Mouse (Mus musculus) gastrocnemius, postnatal 10 days (tissue): Measurements from ENCODE around the gene Srd5a1. TPM values are rescaled to one million over a fixed set of nuclear protein-coding genes. Genes with fewer than 3 reads are reported as not detected.
"Not testable (repeated sequence)": the region's sequence is repeated elsewhere in the genome, so short reads cannot be mapped to it uniquely, and the experiment has no call there.

Source experiments
- DNase-seq: peaks from one replicate; pipeline ENCODE4 v3.0.0; 2021; ENCODE audit warnings: mixed read lengths
- total RNA-seq, 2 experiments: library from RNA; stranded (reverse); gene quantifications; 2 replicates each; pipeline ENCODE4 v1.2.3; 2021

The Srd5a1 gene
- total RNA-seq, 2 experiments from 2014 or later: 2.7 to 3.3 TPM

GRCm38 (mm10) chr13:69572594-69572993, 38.6 kb downstream of the Srd5a1 start:
- DNase-seq: no peak

DNA sequence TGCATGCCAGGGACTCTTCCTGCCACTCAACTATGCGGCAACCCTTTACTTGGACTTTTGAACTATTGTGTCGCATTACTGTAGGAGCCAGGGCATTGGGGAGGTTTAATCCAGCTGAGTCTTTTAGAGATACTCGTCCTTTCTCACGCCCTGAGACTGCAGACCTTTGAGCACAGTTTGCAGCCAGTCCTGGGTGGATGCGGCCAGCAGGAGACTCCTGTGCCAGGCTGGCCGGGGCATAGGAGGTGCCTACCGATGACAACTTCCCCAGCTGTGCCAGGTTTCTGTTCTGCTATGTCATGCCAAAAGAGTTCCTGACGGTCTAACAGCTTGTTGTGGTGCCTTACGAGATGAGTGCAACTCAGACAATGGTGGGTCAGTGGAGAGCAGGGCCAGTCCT, 42.0 kb downstream of the Srd5a1 start:
- DNase-seq: no peak

- DNase-seq: not testable (repeated sequence)
Observed at GRCm38 (mm10) chr13:69565401-69565800, 45.8 kb downstream of the Srd5a1 start.

DNA sequence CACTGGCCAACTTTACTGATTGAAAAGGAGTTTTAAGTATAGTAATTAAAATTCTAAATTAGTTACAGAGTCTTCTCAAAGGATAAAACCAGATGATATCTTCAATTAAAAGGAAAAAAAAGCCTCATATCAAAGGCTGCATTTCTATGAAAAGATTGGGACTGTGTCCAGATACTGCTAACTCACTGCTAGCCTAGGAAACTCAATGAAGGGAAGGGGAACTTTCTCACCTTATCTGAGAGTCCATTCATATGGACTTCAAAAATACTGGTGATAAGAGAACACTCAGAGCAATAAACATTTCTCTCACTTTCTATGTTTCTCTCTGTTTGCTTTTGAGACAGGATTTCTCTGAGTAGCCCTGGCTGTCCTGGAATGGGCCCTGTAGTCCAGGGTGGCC, 46.7 kb downstream of the Srd5a1 start:
- DNase-seq: no peak

DNA sequence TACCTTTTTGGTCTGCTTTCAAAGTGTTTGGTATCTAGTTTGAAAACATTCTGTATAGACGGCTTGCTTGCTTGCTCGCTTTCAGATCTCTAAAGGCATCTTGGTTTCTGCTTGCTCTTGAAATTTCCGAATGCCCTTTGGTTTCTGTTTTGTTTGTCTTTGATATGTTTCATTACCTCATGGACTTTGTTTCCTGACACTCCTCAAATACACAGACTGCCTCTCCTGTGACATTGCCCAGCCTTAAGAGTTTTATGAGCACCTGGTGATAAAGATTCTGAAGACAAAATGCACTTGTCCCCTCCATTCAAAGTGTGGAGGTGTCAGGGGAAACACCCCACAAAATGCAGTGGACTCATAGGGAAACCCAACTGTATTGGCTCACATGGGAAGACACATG, 47.3 kb downstream of the Srd5a1 start:
- DNase-seq: no peak

DNA sequence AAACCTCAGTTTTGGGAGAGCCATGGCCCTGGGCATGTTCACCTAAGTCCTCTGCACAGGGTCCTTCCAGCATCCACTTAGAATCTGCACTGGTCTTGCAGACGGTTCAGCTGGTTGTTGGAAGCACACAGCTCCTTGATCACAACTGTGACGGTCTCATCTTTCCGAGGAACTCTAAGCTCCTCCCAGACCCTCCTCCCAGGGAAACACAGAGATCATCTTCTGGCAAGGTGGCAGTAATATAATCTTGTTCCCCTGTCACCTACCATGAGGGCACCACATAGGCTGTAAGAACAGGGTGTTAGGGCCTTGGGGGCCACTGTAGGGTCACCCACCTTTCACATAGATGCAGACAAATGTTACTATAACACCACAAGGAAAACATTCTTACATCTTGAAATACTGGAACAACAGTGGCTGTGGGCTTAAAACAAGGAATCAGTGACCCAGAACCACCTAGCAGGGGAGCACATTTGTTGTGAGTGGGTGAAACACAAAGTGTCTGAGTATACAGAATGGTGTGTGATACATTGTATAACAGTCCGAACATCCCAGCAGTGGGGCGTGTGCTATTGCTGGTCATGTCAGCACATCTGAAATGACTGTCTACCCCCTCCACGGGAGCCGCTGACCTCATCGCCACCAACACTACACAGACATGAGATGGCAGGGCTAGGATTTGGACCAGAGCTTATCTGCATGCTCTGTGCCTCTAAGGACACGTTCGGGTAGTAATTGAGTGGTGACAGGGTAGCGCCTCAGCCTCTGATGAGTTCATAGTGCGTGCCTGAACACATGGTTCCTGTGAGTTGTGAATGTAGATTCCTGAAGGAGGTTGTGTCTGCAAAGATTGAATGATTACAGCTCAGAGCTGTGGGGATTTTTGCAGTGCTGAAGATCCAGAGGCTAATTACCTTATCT, 48.3 kb downstream of the Srd5a1 start:
- no peak for DNase-seq

DNA sequence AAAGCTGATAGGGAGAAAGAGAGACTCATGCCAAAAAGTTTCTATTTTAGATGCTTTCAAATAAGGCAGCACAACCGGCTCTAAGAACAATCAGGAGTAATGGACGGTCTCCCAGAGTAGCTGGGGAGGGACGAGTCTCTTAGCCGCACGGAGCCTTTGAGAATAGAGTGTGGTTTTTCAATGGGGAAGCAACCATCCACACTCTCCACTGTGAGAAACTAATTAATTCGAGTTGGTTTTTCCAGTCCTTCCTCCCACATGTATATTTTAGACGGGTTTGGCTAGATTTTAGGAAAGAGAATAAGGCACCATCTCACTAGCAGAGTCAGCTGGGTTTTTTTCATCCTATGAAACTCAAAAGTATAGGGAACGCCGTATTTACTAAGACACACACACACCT, 49.2 kb downstream of the Srd5a1 start:
- DNase-seq: no peak

DNA sequence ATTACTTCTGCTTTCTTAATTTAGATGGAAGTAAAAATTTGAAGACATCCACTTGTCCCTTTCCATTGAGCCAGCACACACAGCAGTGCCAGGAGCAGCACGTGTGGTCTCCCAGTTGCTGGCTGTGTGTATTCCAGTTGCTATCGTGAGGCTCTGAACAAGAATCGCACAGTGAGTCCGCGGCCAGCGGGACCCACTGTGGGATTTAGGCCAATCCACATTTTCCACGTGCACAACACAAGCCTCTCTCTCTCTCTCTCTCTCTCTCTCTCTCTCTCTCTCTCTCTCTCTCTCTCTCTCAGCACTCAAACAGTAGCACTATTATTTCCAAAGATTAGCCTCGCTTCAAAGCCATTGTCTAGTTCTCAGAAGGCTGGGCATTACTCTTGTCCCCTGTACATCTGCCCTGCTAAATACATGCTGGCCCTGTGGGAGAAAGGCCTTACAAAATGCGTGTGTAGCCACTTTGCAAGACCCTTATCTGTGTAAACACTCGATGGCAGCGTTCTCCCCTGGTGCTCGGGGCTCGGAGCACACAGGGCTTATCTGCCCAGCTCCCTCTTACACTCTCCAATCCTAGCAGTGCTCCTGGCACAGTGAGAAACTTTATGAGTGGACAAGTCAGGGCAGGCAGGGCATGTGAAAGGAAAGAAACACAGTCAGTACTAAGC, 51.8 kb downstream of the Srd5a1 start:
- DNase-seq: no peak

GRCm38 (mm10) chr13:69558098-69558660, 53.1 kb downstream of the Srd5a1 start:
- DNase-seq: no peak

GRCm38 (mm10) chr13:69556728-69557127, 54.5 kb downstream of the Srd5a1 start:
- no peak for DNase-seq

- DNase-seq: no peak
Observed at GRCm38 (mm10) chr13:69555957-69556482, 55.2 kb downstream of the Srd5a1 start.

GRCm38 (mm10) chr13:69555045-69555444, 56.2 kb downstream of the Srd5a1 start:
- no peak for DNase-seq

DNA sequence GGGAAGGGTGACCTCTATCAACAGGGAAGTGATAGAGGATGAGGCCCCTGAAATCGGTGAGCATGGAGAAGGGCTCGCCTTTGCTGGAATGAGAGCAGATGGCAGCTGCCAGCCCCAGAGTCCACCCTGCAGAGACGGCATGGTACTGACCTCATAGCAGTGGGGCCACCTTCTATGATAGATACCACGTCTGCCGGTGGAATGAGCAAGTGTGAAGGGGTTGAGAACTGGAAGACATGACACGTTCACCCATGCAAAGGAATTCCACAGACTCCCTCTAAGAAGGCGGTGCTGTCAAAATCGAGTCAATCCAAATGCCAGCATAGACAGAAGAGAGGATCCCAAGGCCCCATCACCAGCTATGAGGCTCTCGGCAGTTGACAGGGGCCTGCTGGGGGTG, 57.0 kb downstream of the Srd5a1 start:
- DNase-seq: no peak

DNA sequence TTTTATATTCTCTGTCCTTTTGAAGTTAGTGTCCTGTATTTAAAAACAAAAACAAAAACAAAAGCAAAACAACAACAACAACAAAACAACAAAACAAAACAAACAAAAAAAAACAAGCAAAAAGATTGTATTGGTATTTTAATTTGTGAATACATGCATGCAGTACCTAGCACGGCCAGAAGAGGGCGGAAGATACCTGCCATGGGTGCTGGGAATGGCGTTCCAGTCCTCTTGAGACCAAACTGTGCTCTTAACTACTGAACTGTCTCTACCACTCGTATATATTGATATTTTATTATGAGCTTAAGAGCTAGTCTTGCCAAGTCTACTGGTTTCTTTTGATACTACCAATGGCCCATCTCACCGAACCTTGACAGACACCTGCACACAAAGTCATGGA, 58.2 kb downstream of the Srd5a1 start:
- DNase-seq: peak; percentile 50

DNA sequence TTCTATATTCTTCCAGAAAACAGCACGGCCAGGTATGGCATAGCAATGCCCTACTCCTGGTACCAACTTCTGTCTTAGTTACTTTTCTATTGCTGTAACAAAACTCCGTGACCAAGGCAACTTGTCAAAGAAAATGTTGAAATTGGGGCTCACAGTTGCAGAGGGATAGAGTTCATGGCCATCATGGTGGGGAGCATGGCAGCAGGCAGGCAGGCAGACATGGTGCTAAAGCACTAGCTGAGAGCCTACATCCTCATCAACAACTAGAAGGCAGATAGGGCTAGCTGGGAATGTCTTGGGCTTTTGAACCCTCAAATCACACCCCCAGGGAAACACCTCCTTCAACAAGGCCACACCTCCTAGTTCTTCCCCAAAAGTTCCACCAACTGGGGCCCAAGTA, 60.4 kb downstream of the Srd5a1 start:
- no peak for DNase-seq

DNA sequence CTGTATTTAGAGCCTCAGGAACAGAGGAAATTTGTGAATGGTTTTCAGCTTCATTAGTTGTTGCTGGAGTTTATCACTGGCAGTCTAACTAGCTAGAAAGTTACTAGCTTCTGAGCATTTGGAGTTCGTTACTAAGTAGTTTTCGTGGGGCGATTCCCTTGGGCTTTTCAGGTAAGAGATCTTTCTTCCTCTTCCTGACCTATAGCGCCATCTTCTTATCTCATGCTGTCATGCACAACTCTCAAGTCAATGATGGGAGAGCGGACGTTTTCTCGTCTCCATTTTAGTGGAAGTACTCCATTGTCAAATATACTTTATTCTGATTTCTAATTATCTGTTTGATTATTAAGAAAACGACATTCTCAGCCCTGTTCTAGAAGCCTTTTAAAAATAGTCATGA, 61.3 kb downstream of the Srd5a1 start:
- DNase-seq: no peak

DNA sequence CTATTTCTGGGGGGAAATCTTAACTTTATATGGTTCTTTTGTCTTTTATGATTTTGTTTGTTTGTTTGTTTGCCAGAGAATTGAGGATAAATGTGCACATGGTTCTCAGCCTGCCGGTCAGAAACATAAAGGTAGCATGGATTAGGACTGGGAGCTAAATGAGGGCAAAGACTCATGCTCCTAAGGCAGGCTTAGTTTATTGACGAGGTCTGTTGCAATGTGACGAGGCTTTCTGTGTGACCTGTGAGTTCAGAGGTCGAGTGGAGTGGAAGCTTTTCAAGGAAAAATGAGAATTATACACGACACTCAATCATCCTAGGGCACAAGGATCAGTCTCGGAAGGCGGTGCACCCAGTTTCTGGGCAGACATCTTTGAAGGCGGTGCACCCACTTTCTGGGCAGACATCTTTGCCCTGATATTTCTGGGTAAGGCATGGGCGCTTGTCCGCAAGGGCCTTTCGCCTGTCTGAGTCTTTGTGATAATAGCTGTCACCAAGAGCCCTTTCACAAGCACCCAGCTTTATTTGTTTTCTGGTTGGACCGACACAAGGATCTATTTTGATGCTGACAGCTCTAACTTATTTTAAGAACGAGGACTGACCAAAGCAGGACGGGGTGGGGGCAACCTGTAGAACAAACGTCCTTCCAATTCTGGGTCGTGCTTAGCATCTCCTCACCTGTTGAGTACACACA, 63.6 kb downstream of the Srd5a1 start:
- no peak for DNase-seq

- no peak for DNase-seq
Observed at GRCm38 (mm10) chr13:69545019-69545418, 66.2 kb downstream of the Srd5a1 start.

DNA sequence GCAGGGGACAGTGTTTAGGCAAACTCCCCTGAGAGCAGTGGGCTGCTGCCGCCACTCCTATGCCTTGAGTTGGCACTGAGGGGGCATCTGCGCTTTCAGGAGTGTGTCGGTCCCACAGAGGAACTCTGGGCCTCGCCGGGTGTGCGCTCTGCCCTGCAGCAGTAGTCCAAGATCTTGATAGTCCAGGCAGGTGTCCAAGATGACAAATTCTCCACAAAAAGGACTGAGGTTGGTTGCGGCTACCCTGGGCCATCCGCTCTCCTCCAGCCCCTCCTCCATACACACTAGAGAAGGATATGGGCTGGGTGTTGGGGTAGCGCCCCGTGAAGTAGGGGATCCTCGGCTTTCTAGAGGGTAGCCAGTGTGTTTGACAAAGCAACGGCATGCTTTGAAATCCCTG, 67.6 kb downstream of the Srd5a1 start:
- no peak for DNase-seq

GRCm38 (mm10) chr13:69542571-69543352, 68.5 kb downstream of the Srd5a1 start:
- peak; percentile 64 for DNase-seq

DNA sequence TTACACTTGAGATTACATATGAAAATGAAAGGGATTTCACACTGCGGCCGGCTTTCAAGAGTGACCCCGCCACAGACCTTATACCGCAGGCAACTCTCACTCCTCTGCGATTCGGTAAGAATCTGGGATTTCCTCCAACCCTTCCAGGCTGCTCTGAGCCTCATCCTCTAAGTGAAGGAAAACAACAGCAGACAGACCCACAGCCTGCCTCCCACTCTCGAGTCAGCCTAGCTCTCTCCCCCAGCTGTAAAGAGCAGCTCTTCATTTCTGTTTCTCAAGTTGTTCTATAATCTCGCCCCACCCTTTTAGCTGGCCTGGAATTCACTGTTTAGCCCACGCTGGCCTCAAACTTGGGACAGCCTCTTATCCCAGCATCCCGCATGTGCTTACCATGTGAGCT, 69.5 kb downstream of the Srd5a1 start:
- DNase-seq: no peak

- DNase-seq: peak; percentile 60
Observed at GRCm38 (mm10) chr13:69541209-69541608, 70.0 kb downstream of the Srd5a1 start.
